Mouse (Mus musculus) heart, embryonic 12.5 days (tissue): ENCODE results near the gene Slc30a2. TPM values are rescaled to one million over a fixed set of nuclear protein-coding genes. Genes with fewer than 3 reads are reported as not detected.
A peak's percentile ranks its signal among the peaks of the same experiment; 100 is the strongest.

Source experiments
- ATAC-seq: fragments of 200-750 bp; cut with Nextera tagmentation; 2 replicates; pipeline ENCODE4 v1.8.0; 2017; ENCODE audit warnings: moderate TSS enrichment, moderate library complexity; ENCODE audit not compliant: insufficient number of reproducible peaks, low FRiP score
- H3K27ac ChIP-seq: fragments of 300-500 bp; sonication (generic); 2 replicates; pipeline ENCODE4 v1.5.1; 2016; ENCODE audit warnings: mild to moderate bottlenecking, moderate library complexity; ENCODE audit not compliant: poor library complexity, severe bottlenecking
- H3K27me3 ChIP-seq: fragments of 300-500 bp; sonication (generic); replicated peaks from 2 replicates; pipeline ENCODE4 v1.6.1; 2016; ENCODE audit warnings: mild to moderate bottlenecking, moderate library complexity
- H3K36me3 ChIP-seq: fragments of 300-500 bp; sonication (generic); 2 replicates; pipeline ENCODE4 v1.6.1; 2016; ENCODE audit warnings: mild to moderate bottlenecking, moderate library complexity
- H3K4me1 ChIP-seq: fragments of 300-500 bp; sonication (generic); replicated peaks from 2 replicates; pipeline ENCODE4 v1.6.1; 2016; ENCODE audit warnings: mild to moderate bottlenecking
- H3K4me2 ChIP-seq: fragments of 300-500 bp; sonication (generic); 2 replicates; pipeline ENCODE4 v1.6.1; 2016; ENCODE audit warnings: mild to moderate bottlenecking, moderate library complexity
- H3K4me3 ChIP-seq: fragments of 300-500 bp; sonication (generic); 2 replicates; pipeline ENCODE4 v1.5.1; 2016; ENCODE audit warnings: mild to moderate bottlenecking
- H3K9ac ChIP-seq: fragments of 300-500 bp; sonication (generic); 2 replicates; pipeline ENCODE4 v1.6.1; 2016; ENCODE audit warnings: mild to moderate bottlenecking, moderate library complexity
- H3K9me3 ChIP-seq: fragments of 300-500 bp; sonication (generic); replicated peaks from 2 replicates; pipeline ENCODE4 v1.6.1; 2016; ENCODE audit warnings: mild to moderate bottlenecking, moderate library complexity
- WGBS: fragments of 180-500 bp; shearing (Covaris S2); methylation state at CpG from one replicate; pipeline ENCODE4 v1.1.7; 2016; 5-methylcytosine and 5-hydroxymethylcytosine counted together
- polyA plus RNA-seq: library from polyadenylated mRNA; unstranded; fragments of >200 nt; fragmentation: Nextera tagmentation; extraction: Ambion mirVana; gene quantifications from 2 replicates; pipeline ENCODE4 v1.2.1, GENCODE M21; 2016

The Slc30a2 gene
- polyA plus RNA-seq, 1 experiment from 2014 or later: 0.42 TPM

GRCm38 (mm10) chr4:134307367-134308072 lies 35.5 kb upstream of the Slc30a2 start:
- Histone ChIP-seq H3K4me3 (0 out of 2 replicates have a peak overlapping the region, but pooled peaks have one; percentile 4), H3K4me2 (peak overlapping the region; percentile 54), H3K4me1 (peaks cover 21% of the 10 kb centered on the region), H3K9me3 (no peaks in the 10 kb centered on the region), H3K27ac (peak overlapping the region; percentile 30), H3K9ac (peak overlapping the region; percentile 45; the same call in 1 of the 2 replicates), H3K27me3 (no peaks in the 10 kb centered on the region), H3K36me3 (no peaks in the 10 kb centered on the region)
- ATAC-seq: peak; percentile 76
- 16% methylated on average over 12 of the region's 12 CpGs for WGBS

DNA sequence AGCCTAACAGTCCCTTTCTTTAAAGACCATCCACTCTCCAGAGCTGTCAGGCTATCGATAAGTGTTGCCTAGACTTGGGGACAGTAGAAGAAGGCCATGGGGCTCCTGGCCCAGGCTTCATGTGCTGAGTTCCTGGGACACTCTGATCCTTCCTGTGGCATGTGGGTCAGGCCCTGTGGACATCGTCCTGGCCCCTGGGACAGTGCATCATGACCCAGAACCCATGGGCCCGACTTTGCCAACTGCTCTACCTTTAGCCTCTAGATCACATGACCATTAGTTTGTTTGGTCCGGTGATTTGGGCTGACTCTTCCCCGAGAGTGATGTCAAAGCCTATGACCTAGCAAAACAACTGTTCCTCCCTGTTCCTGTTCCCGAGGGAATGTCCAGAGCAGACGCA lies 32.9 kb upstream of the Slc30a2 start:
- no peak overlapping the region for H3K4me2 ChIP-seq
- peaks cover 5% of the 10 kb centered on the region for H3K9me3 ChIP-seq
- no peaks in the 10 kb centered on the region for H3K27me3 ChIP-seq
- no peak for ATAC-seq
- no peak overlapping the region for H3K27ac ChIP-seq
- peaks cover 29% of the 10 kb centered on the region for H3K4me1 ChIP-seq
- 78% methylated on average over 7 of the region's 7 CpGs for WGBS
- H3K9ac ChIP-seq: no peak overlapping the region
- no peak overlapping the region for H3K4me3 ChIP-seq
- H3K36me3 ChIP-seq: no peaks in the 10 kb centered on the region

DNA sequence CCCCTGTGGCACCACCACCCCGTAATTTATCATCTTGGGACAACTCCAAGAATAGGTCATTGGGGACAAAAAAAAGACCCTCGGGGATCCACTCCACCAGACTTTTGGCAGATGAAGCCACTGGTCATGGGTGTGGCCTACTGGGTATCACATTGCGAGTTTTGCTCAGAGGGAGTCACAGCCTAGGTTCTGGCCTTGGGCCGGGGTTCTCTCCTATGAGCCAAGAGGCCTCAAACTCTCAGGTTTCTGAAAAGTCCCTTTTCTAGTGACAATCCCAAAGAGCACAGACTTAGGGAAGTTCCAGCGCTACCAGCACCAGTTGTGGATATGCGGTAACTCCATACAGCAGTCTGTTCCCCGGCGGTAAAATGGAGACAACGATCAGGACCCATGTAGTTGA lies 32.3 kb upstream of the Slc30a2 start:
- H3K9me3 ChIP-seq: peaks cover 5% of the 10 kb centered on the region
- H3K9ac ChIP-seq: no peak overlapping the region
- no peak overlapping the region for H3K4me2 ChIP-seq
- H3K27ac ChIP-seq: no peak overlapping the region
- H3K4me3 ChIP-seq: no peak overlapping the region
- peaks cover 29% of the 10 kb centered on the region for H3K4me1 ChIP-seq
- ATAC-seq: no peak
- no peaks in the 10 kb centered on the region for H3K36me3 ChIP-seq
- no peaks in the 10 kb centered on the region for H3K27me3 ChIP-seq
- 83% methylated on average over 9 of the region's 9 CpGs for WGBS

DNA sequence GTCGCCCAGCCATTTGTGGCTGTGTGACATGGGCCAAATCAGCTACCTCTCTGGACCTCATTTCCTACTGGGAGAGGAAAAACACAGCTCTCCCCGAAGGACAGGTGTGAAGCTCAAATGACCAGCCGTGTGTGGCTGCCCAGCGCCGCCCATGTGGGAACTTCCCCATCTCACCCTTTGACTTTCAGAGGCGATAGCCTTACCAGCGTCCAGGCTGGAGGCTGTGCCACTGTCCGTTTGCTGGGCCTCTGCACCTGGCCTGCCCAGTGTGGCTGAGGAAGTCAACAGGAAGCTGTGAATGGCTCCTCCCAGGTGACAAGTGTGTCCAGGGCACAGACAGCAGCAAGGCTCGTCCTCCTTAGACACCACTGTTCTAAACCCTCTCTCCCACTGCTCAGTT lies 31.2 kb upstream of the Slc30a2 start:
- Histone ChIP-seq H3K4me2 (no peak overlapping the region), H3K27ac (no peak overlapping the region)

GRCm38 (mm10) chr4:134312341-134312740 lies 30.6 kb upstream of the Slc30a2 start:
- Histone ChIP-seq H3K27ac (no peak overlapping the region), H3K27me3 (no peaks in the 10 kb centered on the region), H3K4me1 (peaks cover 24% of the 10 kb centered on the region), H3K9ac (no peak overlapping the region), H3K36me3 (peaks cover 2% of the 10 kb centered on the region), H3K4me3 (no peak overlapping the region), H3K4me2 (no peak overlapping the region), H3K9me3 (peaks cover 5% of the 10 kb centered on the region)
- whole genome bisulfite sequencing: 88% methylated on average over 5 of the region's 5 CpGs
- no peak for ATAC-seq

More for the DNA sequence above, 31.2 kb upstream of the Slc30a2 start:
- 80% methylated on average over 9 of the region's 9 CpGs for WGBS
- Histone ChIP-seq H3K36me3 (no peaks in the 10 kb centered on the region), H3K9ac (no peak overlapping the region), H3K27me3 (no peaks in the 10 kb centered on the region), H3K4me1 (peaks cover 26% of the 10 kb centered on the region), H3K4me3 (no peak overlapping the region), H3K9me3 (peaks cover 5% of the 10 kb centered on the region)
- ATAC-seq: no peak

- H3K36me3 ChIP-seq: peaks cover 8% of the 10 kb centered on the region
- WGBS: 93% methylated on average over 6 of the region's 6 CpGs
- no peak overlapping the region for H3K4me3 ChIP-seq
- H3K27me3 ChIP-seq: no peaks in the 10 kb centered on the region
- H3K4me2 ChIP-seq: no peak overlapping the region
- peaks cover 24% of the 10 kb centered on the region for H3K4me1 ChIP-seq
- H3K9ac ChIP-seq: no peak overlapping the region
- H3K9me3 ChIP-seq: peaks cover 5% of the 10 kb centered on the region
- no peak for ATAC-seq
- H3K27ac ChIP-seq: no peak overlapping the region
These were observed 30.1 kb upstream of the Slc30a2 start for GRCm38 (mm10) chr4:134312901-134313300.

DNA sequence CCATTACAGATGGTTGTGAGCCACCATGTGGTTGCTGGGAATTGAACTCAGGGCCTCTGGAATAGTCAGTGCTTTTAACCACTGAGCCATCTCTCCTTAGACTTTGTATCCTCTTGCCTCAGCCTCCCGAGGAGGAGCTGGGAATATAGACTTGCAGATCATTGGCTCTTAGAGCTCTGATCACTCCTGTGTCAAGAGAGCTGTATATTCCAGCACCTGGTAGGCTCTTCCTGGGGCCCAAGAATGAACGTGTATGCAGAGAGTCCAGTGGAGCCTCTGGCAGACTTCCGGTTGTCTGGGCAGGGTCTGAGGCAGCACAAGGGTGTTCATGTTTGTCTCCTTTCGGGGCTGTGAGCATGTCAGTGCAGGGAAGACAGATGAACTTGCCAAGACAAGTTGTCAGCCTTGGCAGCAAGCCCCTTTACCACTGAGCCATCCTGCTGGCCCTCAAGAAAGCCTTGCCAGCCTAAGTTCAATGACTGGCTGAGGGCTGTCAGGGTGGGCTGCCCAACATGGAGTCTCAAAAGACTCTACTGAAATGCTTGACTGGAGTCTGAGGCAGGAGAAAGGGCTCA lies 28.8 kb upstream of the Slc30a2 start:
- Histone ChIP-seq H3K4me3 (0 out of 2 replicates have a peak overlapping the region, but pooled peaks have one; percentile 57), H3K27me3 (no peaks in the 10 kb centered on the region), H3K36me3 (peaks cover 20% of the 10 kb centered on the region), H3K27ac (peak overlapping the region; percentile 98), H3K9ac (no peak overlapping the region), H3K9me3 (peaks cover 5% of the 10 kb centered on the region), H3K4me1 (peaks cover 32% of the 10 kb centered on the region), H3K4me2 (peak overlapping the region; percentile 74; the same call in 1 of the 2 replicates)
- no peak for ATAC-seq
- WGBS: 70% methylated on average over 4 of the region's 4 CpGs

DNA sequence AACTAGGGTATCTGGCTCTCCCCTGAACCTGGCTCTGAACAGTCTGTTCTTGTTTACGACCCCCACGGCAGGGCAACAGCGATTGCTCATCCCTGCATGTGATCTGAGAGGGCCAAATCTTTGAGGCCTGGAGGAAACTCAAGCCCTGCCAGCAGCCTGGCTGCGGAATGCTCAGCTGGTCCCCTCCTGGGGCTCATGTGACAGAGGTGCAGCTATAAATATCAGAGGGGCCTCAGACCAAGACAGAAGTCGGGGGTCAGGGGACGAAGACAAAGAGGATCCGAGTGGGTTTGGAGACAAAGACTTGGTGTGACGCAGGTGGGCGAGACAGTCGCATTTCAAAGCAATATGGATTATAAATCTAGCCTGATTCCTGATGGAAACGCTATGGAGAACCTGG lies 28.1 kb upstream of the Slc30a2 start, which contains the start of gene Trim63:
TSS of gene Trim63 (plus strand) at position 245 of the 400 bp plus-strand sequence.
- Histone ChIP-seq H3K27ac (peak within 1 kb of the TSS; percentile 98), H3K36me3 (peaks cover 26% of the 10 kb centered on the region), H3K4me2 (peak within 1 kb of the TSS; percentile 74), H3K4me1 (peaks cover 39% of the 10 kb centered on the region), H3K4me3 (peak within 1 kb of the TSS; percentile 57), H3K9ac (peak within 1 kb of the TSS; percentile 77), H3K27me3 (no peaks in the 10 kb centered on the region), H3K9me3 (peaks cover 5% of the 10 kb centered on the region)
- ATAC-seq: peak; percentile 56
- WGBS: 18% methylated on average over 11 of the region's 11 CpGs

- H3K9ac ChIP-seq: peak overlapping the region; percentile 77
- no peaks in the 10 kb centered on the region for H3K27me3 ChIP-seq
- H3K4me1 ChIP-seq: peaks cover 42% of the 10 kb centered on the region
- 21% methylated on average over 9 of the region's 9 CpGs for WGBS
- peaks cover 5% of the 10 kb centered on the region for H3K9me3 ChIP-seq
- H3K4me2 ChIP-seq: peak overlapping the region; percentile 74
- peak; percentile 59 for ATAC-seq
- peaks cover 30% of the 10 kb centered on the region for H3K36me3 ChIP-seq
- peak overlapping the region; percentile 57 for H3K4me3 ChIP-seq
- H3K27ac ChIP-seq: peak overlapping the region; percentile 98
These were observed 27.5 kb upstream of the Slc30a2 start for GRCm38 (mm10) chr4:134315470-134315869.

DNA sequence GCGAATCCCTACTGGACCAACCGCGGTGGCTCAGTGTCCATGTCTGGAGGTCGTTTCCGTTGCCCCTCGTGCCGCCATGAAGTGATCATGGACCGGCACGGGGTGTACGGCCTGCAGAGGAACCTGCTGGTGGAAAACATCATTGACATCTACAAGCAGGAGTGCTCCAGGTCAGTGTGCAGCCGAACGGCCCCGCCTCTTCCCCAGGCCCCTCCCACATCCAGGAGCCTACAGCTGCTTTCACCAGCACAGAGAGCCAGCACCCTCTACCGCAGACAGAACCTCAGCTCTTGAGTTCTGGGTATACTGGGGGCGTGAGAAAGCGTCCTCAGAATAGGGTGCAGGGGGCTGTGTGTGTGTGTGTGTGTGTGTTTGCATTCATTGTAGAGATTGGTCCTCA lies 26.6 kb upstream of the Slc30a2 start:
- H3K9me3 ChIP-seq: peaks cover 5% of the 10 kb centered on the region
- H3K27ac ChIP-seq: peak overlapping the region; percentile 98
- peak; percentile 65 for ATAC-seq
- 25% methylated on average over 16 of the region's 16 CpGs for WGBS
- peaks cover 36% of the 10 kb centered on the region for H3K36me3 ChIP-seq
- peak overlapping the region; percentile 77 for H3K9ac ChIP-seq
- H3K4me2 ChIP-seq: peak overlapping the region; percentile 74
- peak overlapping the region; percentile 57 for H3K4me3 ChIP-seq
- no peaks in the 10 kb centered on the region for H3K27me3 ChIP-seq
- peaks cover 47% of the 10 kb centered on the region for H3K4me1 ChIP-seq

DNA sequence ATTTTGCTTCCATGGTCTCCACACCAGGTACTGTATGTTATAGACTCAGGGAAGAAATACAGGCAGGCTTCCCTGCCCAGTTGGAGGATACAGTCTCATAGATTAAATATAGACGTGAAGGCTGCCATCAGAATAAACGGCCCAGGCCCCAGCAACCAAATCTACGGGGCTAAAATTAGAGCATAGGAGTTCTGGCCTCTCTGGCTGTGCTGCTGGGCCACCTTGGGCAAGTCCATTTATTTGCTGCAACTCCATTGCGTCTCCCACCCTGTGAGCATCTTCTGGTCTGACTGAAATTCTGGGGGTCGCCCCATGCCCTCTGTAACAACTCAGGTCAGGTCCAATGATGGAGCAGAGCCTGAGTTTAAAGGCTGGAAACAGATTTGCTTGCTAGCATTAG lies 23.9 kb upstream of the Slc30a2 start:
- no peaks in the 10 kb centered on the region; the same call in 1 of the 2 replicates for H3K9me3 ChIP-seq
- 0 out of 2 replicates have a peak overlapping the region, but pooled peaks have one; percentile 32 for H3K9ac ChIP-seq
- H3K27ac ChIP-seq: peak overlapping the region; percentile 29
- peaks cover 59% of the 10 kb centered on the region for H3K36me3 ChIP-seq
- H3K27me3 ChIP-seq: no peaks in the 10 kb centered on the region
- peak overlapping the region; percentile 34 for H3K4me2 ChIP-seq
- no peak for ATAC-seq
- peak overlapping the region; percentile 10; the same call in 1 of the 2 replicates for H3K4me3 ChIP-seq
- WGBS: 47% methylated on average over 5 of the region's 5 CpGs
- peaks cover 45% of the 10 kb centered on the region for H3K4me1 ChIP-seq
